Mouse (Mus musculus) spleen, adult 2 months (tissue): ENCODE data around the gene Asf1b. TPM values are rescaled to one million over a fixed set of nuclear protein-coding genes. Genes with fewer than 3 reads are reported as not detected.
A peak's percentile ranks its signal among the peaks of the same experiment; 100 is the strongest.

Experiments
- DNase-seq, 2 experiments: peaks; one replicate each; pipeline versions ENCODE4 v3.0.0 to v3.0.0-alpha.2; 2012 to 2021; ENCODE audit warnings: low spot score in 2 of 2, low read depth in 1 of 2
- H3K27ac ChIP-seq: fragments of 200-500 bp; 2 replicates; pipeline ENCODE4 v1.5.1; 2012; ENCODE audit warnings: low read length, inconsistent platforms; ENCODE audit not compliant: insufficient read depth
- H3K27me3 ChIP-seq: fragments of 200-500 bp; 2 replicates; pipeline ENCODE4 v1.6.1; 2012; ENCODE audit warnings: mild to moderate bottlenecking, moderate library complexity, low read length, inconsistent platforms; ENCODE audit not compliant: control insufficient read depth, insufficient read depth
- H3K36me3 ChIP-seq: fragments of 200-500 bp; 2 replicates; pipeline ENCODE4 v1.6.1; 2012; ENCODE audit warnings: mild to moderate bottlenecking, low read length, inconsistent platforms; ENCODE audit not compliant: control insufficient read depth, insufficient read depth
- H3K4me1 ChIP-seq: fragments of 200-500 bp; 2 replicates; pipeline ENCODE4 v1.6.1; 2011; ENCODE audit warnings: inconsistent platforms; ENCODE audit not compliant: control insufficient read depth, insufficient read depth, insufficient read length
- H3K4me3 ChIP-seq: fragments of 200-500 bp; 2 replicates; pipeline ENCODE4 v1.5.1; 2011; ENCODE audit warnings: mild to moderate bottlenecking, inconsistent platforms; ENCODE audit not compliant: insufficient read depth, insufficient read length; ENCODE audit errors: extremely low read depth
- CTCF ChIP-seq: fragments of 200-500 bp; IDR thresholded peaks from 2 replicates; pipeline ENCODE4 v1.5.1; 2011; ENCODE audit warnings: mild to moderate bottlenecking, inconsistent platforms; ENCODE audit not compliant: insufficient read depth, insufficient read length, insufficient replicate concordance; ENCODE audit errors: extremely low read depth
- POLR2A ChIP-seq: fragments of 200-500 bp; IDR thresholded peaks from 2 replicates; pipeline ENCODE4 v1.6.1; 2011; ENCODE audit warnings: low read depth, low read length, inconsistent platforms
- WGBS: fragments of 180-500 bp; shearing (Covaris S2); methylation state at CpG from one replicate; pipeline ENCODE4 v1.1.7; 2018; 5-methylcytosine and 5-hydroxymethylcytosine counted together
- polyA plus RNA-seq: library from polyadenylated mRNA; depleted of rRNA; stranded (reverse); fragments of >200 nt; gene quantifications from 2 replicates; pipeline ENCODE4 v1.2.3, GENCODE M21; 2012

Asf1b gene
- polyA plus RNA-seq, 1 experiment, result 33.2 TPM

DNA sequence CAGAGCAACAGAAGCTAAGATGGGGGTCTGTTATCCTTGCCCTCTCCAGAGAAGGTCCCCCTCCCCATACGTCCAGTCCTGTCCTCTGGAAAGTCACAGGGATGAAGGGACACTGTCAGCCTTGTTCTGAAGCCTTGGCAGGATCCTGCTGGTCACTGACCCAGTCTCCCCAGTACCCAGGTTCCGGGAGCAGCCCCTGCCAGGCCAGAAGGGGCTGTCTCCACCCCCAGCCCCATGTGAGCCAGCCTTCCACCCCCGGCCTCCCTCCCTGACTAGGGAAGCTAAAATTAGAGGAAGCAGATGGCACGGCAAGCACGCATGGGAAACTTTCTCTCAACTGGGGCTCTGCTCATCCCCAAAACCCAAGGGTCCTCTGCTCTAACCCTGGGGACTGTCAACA, 39.3 kb upstream of the Asf1b start:
- 36% methylated on average over 5 of the region's 5 CpGs for WGBS

DNA sequence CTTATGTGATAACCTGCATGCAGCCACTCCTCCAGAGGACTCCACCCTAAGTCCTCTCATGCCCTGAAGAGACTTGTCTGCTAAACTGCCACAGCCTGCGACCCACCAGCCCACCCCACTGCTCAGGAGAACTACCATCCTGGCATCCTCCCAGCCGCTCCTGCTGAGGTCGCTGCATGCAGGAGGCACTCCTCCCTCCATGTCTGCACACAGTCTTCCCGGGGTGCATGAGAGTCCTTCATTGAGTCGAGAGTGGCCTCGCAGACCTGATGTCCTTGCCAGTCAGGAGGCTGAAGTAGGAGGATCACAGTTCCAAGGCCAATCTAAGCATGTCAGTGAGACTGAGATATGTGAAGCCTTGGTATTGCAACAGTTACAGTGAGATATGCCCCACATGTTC, 37.7 kb upstream of the Asf1b start:
- no peak for DNase-seq
- no peaks in the 10 kb centered on the region; the same call in 1 of the 2 replicates for H3K4me1 ChIP-seq
- H3K4me3 ChIP-seq, result no peak overlapping the region
- H3K27me3 ChIP-seq, result no peaks in the 10 kb centered on the region
- H3K36me3 ChIP-seq, result no peaks in the 10 kb centered on the region
- WGBS, result 80% methylated on average over 6 of the region's 6 CpGs
- no peak overlapping the region for H3K27ac ChIP-seq
- TF ChIP-seq CTCF (no peak), POLR2A (no peak)

More for the DNA sequence above, 39.3 kb upstream of the Asf1b start:
- Histone ChIP-seq H3K27ac (no peak overlapping the region), H3K4me1 (no peaks in the 10 kb centered on the region; the same call in 1 of the 2 replicates), H3K4me3 (no peak overlapping the region), H3K36me3 (no peaks in the 10 kb centered on the region), H3K27me3 (no peaks in the 10 kb centered on the region)
- no peak for DNase-seq
- TF ChIP-seq CTCF (no peak), POLR2A (no peak)

DNA sequence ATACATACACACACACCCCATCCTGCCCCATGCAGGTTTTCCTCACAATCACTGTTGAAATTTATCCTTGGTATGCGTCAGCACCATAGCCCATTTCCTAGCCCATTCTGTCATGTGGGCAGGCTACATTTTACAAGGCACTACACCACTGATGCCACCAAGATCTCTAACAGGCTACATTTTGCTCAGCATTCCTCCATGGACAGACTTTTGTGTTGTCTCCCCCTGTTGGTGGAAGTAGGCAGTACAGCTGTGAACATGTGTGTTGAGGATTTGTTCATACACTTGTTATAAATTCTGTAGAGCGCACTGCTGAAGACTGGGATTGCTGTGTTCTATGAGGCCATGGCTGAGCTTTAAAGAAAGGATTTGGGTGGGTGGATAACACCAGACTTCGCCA, 33.7 kb upstream of the Asf1b start:
- H3K27me3 ChIP-seq, result no peaks in the 10 kb centered on the region
- WGBS, result 78% methylated on average over 3 of the region's 3 CpGs
- H3K4me1 ChIP-seq, result no peaks in the 10 kb centered on the region
- no peak overlapping the region for H3K27ac ChIP-seq
- DNase-seq, result peak; percentile 48 to 61
- no peaks in the 10 kb centered on the region for H3K36me3 ChIP-seq
- no peak overlapping the region for H3K4me3 ChIP-seq
- TF ChIP-seq CTCF (peak; percentile 40; the same call in 1 of the 2 replicates), POLR2A (no peak)

DNA sequence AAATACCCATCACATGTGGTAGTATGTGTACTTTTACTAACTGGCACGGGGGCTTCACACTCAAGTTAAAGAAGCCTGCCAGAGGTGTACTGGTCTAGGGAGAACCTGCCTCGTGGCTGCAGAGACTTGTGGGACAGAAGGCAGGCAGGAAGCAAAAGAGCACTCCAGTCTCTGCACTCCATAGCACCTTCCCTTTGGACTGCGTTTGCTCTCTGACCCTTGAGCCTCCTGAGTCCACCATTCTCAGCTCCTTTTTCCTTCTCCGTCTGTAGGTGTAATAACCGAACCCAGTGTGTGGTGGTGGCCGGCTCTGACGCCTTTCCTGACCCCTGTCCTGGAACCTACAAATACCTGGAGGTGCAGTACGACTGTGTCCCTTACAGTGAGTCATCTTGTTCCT, 32.6 kb upstream of the Asf1b start:
- no peaks in the 10 kb centered on the region for H3K27me3 ChIP-seq
- no peak overlapping the region for H3K27ac ChIP-seq
- no peaks in the 10 kb centered on the region for H3K4me1 ChIP-seq
- no peak overlapping the region for H3K4me3 ChIP-seq
- TF ChIP-seq CTCF, result no peak
- TF ChIP-seq POLR2A, result no peak
- no peaks in the 10 kb centered on the region for H3K36me3 ChIP-seq
- WGBS, result 91% methylated on average over 8 of the region's 8 CpGs
- DNase-seq, result no peak

DNA sequence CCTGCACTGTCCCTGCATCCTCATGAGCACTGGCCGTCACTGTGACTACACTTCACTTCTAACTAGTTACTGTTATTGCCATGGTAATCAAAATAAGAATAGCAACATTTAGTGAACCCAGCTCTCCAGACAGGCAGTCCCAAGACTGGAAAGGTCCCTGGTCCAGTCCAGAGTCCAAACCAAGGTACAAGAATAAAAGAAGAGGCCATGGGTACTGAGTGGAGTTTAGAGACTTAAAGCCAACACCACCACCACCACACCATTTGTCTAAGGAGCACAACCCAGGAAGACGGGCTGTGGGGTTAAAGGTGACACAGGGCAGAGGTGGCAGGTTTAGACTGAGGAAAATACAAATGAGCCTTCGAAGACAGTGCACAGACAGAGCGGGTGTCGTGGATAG, 30.7 kb upstream of the Asf1b start:
- H3K4me3 ChIP-seq, result no peak overlapping the region
- no peaks in the 10 kb centered on the region for H3K27me3 ChIP-seq
- H3K27ac ChIP-seq, result no peak overlapping the region
- H3K4me1 ChIP-seq, result no peaks in the 10 kb centered on the region
- no peak for DNase-seq
- H3K36me3 ChIP-seq, result no peaks in the 10 kb centered on the region
- TF ChIP-seq CTCF (no peak), POLR2A (no peak)
- WGBS, result 92% methylated on average over 5 of the region's 5 CpGs

DNA sequence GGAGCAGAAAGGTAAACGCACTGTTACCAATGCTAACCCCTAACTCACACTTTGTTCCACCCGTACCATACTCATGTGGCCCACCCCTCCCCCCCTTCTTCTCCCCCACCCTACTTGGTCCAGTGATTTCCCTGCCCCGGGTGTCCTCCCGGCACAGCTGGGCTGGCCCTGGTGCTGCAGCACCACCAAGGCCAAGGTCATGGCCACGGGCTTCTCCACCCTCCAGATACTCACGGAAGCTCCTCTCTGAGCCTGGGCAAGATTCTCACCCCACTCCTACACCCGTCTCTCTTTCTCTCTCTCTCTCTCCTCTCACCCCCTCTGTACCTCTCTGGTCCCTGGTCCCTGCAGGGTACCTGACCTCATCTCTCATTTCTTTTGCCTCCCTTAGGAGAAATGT, 29.0 kb upstream of the Asf1b start:
- TF ChIP-seq POLR2A (no peak), CTCF (no peak)
- H3K4me1 ChIP-seq, result no peaks in the 10 kb centered on the region
- H3K27ac ChIP-seq, result no peak overlapping the region
- H3K27me3 ChIP-seq, result no peaks in the 10 kb centered on the region
- no peak overlapping the region for H3K4me3 ChIP-seq
- DNase-seq, result no peak
- WGBS, result 77% methylated on average over 7 of the region's 7 CpGs
- H3K36me3 ChIP-seq, result no peaks in the 10 kb centered on the region

DNA sequence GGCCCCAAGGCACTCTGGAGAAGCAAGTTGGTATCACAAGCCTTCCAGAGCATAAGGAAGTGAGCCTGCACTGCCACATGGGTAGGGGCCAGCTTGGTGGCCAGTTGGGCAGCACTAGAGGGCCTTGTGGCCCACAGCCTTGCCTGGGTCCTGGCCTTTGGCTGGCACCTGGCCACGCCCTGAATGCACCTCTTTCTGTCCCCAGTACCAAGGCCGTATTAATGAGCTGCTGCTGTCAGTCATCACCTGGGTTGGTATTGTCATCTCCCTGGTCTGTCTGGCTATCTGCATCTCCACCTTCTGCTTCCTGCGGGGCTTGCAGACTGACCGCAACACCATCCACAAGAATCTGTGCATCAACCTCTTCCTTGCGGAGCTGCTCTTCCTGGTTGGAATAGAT, 21.1 kb upstream of the Asf1b start:
- WGBS, result 86% methylated on average over 5 of the region's 5 CpGs
- H3K36me3 ChIP-seq, result peaks cover 7% of the 10 kb centered on the region; the same call in 1 of the 2 replicates

More for the DNA sequence above, 21.1 kb upstream of the Asf1b start:
- Histone ChIP-seq H3K27ac (no peak overlapping the region), H3K4me1 (no peaks in the 10 kb centered on the region), H3K4me3 (no peak overlapping the region), H3K27me3 (no peaks in the 10 kb centered on the region)
- DNase-seq, result no peak
- TF ChIP-seq CTCF, result no peak
- no peak for TF ChIP-seq POLR2A
